Mouse (Mus musculus) c-Kit-positive CD71-positive TER-119-positive erythroid progenitor cells, embryonic 14.5 days (primary cell): Measurements from ENCODE around the gene Tnfrsf1b.

Experiments used
- DNase-seq: peaks from one replicate; pipeline ENCODE4 v3.0.0-alpha.2; 2013; ENCODE audit warnings: low spot score

Gene Tnfrsf1b

DNA sequence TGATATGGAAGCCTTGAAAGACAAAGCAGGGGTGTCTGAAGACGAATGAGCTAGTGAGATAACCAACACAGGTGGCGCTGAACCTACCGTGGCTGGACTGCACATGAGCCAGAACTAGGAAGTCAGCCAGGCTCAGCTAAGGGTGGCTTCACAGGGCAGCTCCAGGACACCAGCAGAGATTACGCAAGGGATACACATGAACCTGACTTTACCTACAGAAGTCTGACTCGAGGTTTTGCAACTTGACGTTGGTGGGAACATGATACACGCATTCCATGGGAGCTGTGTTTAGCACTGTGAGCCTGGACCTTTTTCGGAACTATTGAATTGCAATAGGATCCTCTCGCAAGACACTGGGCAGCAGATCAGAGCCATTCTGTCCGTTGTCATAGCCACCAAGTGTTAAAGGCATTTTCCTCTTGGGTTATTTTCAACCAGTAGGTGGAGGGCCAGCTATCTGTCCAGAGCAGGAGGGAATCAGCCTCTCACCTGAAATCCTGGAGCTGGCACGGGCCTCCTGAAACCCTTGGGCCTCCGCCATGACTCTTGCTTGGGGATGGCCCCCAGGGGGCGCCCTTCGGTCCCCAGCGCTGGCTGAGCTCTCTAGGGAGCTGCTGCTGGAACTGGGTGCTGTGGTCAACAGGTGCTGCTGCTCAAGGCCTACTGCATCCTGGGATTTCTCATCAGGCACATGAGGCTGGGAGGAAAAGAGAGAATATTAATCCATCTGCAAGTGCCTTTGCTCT lies 27.3 kb downstream of the Tnfrsf1b start:
- DNase-seq = no peak

DNA sequence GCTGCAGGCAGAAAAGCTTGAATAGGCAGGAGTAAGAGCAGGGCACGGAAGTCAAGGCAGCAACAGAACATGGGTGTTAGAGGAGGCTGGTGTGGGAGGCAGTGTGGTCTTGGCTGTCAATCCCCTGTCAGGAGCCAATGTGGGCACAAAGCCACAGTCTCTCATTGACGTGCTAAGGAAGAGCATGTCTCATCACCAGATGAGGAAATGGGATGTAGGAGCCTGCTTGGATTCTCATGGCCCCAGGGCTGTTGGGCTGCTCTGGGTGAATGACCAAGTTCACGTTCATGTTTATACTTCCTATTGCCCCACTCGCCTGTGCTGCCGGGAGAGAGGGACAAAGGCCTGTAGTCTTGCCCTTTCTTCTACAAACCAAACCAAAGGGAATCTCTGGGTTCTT lies 28.8 kb downstream of the Tnfrsf1b start:
- DNase-seq = no peak

DNA sequence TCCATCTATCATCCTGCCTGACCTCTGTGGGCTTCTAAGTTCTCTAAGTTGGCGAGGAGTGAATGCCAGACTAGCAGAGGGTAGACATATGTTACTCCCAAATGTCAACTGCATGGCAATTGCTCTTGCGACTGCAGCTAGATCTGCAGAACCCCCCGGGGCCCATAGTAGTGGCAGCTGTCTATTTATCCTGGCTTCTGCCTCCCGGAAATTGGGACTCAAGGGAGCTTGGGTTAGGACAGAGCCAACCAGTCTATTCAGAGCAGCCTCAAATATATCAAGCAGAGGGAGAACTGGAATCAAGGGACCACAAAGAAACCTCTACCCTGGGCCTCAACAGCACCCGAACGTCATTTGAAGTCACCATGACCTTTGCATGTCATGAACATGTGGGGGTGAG lies 29.6 kb downstream of the Tnfrsf1b start:
- DNase-seq = no peak

DNA sequence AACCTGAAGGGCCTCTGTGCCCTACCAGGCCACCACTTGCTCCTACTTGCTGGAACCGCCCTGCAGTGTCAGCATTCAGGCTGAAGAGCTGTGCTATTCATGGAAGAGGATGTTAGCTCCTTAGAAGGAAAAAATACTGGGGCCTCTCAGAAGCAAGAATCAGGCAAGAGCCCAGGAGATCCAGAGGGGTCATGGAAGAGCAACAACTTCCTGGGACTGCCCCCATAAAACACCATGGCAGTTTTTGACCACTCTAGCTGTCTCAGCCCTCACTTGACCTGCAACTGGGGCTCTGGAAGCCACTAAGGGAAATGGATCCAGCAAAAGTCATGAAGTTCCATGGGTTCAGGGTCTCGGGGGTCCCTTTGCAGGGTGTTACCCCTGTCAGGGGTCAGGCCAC lies 31.3 kb downstream of the Tnfrsf1b start:
- DNase-seq = no peak

DNA sequence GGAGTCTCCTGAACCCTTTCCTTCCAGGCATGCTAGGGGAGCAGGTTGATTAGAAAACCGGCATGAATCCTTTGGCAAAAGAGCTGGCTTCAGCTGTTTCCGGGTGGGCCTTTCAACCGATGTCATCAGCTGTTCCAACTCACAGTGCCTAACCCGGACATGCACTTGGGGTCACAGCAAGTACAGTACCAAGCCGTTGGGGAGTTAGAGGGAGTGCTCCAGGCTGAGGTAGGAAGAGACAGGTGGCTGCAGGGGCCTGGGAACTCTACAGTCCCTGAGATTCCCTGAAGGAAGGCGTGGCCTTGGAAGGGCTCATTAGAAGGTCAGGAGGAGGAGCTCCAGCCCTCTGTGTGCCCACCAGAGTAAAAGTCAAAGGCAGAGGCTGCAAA lies 31.9 kb downstream of the Tnfrsf1b start:
- DNase-seq = no peak

DNA sequence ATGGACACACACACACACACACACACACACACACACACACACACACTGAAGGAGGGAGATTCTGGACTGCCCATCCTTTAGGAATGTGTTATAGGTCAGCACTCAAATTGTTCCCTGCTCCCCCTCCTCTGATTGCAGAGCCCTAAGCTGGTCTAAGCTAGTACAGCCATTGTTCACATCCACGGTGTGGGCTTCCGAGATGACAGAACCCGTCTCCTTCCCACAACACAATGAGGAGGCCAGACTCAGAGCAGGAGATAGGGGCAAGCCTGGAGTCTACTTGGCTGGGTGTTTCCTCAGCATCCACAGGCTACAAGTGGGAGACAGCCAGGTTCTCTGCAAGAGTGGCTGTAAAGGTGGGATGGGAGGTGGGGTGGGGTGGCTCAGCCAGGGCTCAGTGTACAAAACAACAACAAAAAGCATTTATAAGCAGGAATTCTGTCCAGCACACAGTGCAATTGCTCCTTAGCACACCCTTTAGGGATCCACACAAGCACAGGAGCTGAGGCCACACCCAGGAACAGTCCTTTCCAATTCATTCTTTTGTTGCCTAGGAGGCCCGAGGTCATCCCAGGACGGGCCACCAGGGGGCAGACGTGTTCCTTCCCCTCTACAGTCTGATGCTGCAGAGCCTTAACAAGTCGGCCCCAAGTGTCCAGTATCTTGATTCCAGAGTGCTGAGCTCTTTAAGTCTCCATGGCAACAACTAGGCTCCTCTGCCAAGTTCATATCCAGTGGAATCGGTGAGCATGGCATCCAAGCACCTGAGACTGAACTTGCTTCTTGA lies 32.5 kb downstream of the Tnfrsf1b start:
- peak; percentile 81 for DNase-seq

DNA sequence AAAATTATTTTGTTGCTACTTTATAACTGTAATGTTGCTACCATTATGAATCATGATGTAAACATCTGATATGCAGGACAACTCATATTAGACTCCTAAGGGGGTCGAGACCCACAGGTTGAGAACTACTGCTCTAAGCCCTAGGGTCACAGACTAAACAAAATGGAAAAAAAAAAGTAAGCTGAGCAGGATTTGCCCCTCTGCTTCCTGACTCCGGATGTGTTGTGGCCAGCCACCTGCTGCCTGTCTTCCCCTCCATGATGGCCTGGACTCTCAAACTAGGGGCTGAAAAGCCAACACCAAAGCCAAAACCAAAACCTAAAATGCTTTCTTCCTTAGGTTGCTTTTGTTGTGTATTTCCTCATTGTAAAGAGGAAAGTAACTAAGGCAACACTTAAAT lies 35.6 kb downstream of the Tnfrsf1b start:
- no peak for DNase-seq

DNA sequence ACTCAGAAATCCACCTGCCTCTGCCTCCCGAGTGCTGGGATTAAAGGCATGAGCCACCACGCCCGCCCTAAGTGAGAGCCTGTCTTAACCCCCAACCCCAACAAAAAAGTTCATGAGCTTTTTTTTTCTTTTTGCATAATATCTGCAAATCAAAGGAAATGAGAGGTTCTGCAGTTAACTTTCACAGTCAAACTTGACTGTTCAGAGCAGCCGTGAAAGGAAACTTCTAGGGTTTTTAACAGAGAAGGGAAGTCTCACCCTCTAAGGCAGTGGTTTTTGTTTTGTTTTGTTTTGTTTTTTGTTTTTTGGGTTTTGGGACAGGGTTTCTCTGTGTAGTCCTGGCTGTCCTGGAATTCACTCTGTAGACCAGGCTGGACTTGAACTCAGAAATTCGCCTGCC lies 36.1 kb downstream of the Tnfrsf1b start:
- DNase-seq = no peak

DNA sequence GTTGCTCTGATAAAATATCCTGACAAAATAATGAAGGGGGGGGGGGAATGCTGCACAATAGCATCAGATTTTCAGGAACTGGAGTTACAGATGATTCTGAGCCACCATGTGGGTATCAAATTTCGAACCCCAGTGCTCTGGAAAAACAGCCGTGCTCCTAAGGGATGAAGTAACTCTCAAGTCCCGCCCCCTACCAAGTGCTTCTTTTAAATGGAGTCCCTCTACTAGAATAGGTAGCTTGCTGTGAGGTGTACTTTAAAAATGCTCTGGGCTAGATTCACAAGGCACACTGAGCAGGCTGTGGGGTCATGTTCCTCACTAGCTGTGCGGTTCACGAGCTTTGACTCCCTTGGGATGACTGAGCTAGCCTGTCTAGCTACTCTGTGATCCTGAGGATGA lies 37.0 kb downstream of the Tnfrsf1b start:
- no peak for DNase-seq

DNA sequence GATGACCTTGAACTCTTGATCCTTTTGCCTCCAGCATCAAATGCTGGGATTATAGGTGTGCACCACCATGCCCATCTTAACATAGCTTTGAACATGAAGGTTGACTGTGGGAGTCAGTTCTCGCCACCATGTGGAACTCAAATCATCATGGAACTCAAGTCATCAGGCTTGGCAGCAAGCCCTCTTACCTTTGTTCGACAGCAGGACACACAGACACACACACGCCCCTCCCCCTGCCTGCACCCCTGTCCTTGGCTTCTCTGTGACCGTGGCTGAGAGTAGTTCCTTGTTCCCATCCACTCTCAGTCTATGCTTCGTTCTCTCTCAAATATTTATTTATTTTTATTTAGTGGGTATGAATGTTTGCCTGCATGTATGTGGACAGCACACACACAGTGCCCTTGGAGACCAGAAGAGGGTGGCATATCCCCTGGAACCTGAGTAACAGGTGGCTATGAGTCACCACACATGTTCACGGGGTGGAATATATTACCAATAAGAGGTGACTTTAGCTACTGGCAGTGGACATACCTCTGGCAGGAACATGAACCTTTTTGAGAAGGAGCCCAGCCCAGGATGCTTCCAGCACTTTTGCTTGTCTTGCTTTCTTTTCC lies 37.5 kb downstream of the Tnfrsf1b start:
- no peak for DNase-seq

DNA sequence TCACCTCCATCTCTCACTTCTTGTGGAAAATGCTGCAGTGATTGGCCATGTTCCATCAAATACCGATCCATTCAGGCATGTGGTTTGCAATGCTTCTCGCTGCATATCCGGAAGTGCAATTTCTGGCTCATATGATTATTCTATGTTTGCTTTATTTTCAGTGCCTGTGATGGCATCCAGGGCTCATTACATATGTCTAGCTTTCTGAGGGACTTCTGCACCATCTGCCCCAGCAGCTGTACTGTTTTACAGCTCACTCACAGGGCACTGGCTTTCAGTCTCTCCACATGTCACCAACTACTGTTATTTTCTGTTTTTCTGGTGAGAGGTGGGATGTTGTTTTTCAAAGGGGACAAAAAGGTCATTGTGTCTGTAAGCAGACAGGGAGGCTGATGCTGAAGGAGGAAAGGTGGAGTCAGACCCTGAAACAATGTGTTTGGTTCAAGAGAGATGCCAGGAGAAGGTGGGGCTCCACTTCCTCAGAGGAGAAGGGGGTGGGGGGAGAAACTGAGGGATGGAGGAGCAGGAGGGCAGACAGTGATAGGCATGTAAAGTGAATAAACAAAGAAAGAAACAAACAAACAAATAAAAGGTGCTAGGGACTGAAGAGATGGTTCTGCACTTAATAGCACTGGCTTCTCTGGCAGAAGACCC lies 38.8 kb downstream of the Tnfrsf1b start:
- no peak for DNase-seq

DNA sequence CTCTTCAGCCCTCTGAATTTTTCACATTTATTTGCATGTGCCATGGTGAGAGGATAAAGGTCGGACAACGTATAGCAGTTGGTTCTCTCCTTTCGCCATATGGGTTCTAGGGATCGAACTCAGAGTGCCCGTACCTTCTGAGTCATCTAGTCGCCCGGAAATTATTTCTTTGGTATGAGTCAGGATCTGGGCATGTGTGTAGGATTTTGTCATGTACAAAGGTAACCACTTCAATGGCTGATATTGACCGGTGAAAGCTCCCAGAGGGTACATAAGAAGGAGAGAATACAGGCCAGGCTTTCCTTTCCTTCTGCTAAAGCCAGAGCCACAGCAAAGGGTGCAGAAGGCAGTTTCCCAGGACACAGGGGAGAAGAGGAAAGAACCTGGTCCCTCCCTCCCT lies 41.9 kb downstream of the Tnfrsf1b start:
- no peak for DNase-seq

DNA sequence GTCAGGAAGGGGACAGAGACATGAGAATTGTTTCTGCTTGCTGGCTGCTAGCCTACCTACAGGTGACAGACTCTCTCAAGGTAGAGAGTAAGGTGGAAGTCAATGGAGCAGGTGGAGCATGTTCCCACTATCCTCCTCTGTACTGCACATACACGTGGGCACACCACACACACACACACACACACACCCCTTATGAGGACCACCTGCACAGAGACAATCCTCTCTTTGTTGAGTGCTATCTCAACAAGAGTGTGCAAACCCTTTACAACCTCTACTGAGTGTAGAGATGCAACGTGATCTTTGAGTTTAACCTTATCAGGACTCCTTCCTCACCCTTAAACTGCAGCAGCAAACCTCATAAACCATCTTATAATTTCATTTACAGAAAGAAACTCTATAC lies 43.4 kb downstream of the Tnfrsf1b start:
- no peak for DNase-seq

DNA sequence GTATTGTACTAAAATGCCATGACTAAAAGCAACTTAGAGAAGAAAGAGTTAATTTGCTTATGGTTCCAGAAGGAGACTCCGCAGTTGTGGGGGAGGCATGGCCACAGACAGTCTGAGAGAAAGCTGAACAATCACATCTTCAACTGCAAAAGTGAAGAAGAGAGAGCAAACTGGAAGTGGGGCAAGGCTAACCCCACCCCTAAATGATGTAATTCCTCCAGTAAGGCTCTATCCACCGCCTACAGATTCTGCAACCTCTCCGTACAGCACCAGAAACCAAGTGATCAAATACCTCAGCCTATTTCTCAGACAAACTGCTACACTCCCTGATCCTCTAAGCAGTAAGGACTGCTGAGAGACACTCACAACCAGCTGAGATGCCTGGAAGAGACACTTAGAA lies 45.2 kb downstream of the Tnfrsf1b start:
- no peak for DNase-seq

DNA sequence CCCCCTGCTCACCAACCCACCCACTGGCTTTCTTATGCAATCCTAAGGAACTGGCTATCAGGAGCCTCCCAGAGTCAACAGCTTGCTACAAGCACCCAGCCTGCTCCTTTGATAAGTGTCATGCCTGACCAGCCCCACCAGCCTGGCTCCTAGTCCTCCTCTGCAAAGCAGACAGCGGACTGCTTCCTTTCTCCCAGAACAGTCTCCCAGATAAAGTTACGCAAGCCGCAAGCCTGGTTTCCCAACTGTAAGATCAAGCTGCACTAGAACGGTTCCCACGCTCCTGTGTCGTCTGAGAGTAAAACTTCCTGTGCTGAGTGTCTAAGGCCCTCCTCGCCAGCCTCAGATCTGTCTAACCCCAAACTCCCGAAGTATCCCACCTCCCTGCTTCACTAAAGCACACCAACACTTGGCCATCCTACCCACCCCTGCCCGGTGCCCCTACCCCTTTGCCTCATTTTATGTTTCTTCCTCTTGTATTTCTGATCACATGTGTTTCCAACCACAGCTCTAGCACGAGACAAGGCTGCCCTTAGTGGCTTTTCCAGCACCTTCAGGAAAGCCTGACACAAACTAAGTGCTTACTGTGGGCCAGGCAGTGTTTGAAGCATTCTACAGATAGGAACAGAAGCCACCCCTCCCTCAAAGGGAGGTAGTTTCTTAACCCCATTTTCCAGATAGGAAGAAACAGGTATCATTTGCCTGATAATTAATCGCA lies 46.5 kb downstream of the Tnfrsf1b start:
- DNase-seq = peak; percentile 71

DNA sequence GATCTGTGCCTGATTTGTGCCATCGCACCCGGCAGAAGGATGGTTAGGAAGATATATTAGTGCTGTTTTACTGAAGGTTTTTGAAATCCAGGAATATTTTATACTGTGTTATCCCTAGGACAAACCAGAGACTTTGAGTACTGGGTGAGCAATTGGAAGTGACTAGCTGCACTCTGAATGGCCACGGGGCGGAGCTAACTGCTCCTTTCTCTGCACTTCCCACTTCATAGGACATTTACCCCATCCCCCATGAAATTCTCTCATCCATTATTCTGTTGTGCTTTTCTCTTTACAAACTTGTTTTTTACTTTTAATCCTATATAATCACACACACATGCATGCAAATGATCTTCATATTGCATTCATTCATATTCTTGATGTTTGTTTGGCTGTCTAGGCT lies 50.1 kb downstream of the Tnfrsf1b start:
- peak; percentile 37 for DNase-seq

DNA sequence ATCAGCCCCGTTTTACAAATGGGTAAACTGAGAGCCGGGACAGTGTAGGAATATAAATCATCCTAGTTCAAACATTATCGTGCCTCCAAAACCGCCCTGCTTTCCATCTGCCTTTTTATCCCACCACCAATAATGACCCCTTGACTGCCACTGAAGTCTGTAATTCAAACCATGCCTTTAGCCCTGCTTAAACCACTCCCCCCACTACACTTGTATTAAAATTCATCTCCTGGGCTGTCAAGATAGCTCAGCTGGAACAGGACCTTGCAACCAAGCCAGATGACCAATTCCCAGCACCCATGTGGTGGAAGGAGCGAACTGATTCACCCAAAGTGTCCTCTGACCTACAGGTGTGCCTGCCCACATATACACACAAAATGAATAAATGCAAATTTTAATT lies 51.5 kb downstream of the Tnfrsf1b start:
- no peak for DNase-seq

DNA sequence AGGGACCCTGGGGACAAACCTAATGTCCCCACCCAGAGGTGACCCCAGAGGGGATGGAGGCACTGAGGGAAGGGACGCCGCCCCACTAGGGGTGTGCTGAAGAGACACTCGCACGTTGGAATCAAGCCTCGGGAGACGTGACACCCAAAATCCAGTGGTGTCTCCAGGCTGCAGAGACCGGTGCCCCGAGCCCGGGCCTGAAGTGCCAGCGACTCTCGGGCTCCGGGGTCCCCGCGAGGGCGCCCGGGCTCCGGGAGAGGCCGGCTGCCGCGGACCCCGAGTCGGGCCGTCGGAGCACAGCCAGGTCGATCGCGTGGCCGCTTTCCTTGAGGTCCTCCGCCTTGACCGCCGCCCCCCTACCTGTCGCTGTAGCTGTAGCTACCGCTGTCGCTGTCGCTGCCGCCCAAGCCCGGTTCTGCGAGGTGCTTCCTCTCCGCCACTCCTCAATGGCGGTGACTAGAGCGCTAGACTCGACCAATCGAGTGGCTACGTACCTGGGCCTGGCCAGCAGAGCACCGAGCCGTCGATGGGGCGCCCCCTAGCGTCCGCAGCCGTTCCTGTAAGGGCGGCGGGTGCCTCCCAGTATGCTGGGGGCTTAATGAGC lies 52.0 kb downstream of the Tnfrsf1b start, which contains the start of gene Vps13d:
Vps13d (minus strand) TSS at position 447 of the 604 bp plus-strand sequence.
- peak; percentile 91 for DNase-seq

DNA sequence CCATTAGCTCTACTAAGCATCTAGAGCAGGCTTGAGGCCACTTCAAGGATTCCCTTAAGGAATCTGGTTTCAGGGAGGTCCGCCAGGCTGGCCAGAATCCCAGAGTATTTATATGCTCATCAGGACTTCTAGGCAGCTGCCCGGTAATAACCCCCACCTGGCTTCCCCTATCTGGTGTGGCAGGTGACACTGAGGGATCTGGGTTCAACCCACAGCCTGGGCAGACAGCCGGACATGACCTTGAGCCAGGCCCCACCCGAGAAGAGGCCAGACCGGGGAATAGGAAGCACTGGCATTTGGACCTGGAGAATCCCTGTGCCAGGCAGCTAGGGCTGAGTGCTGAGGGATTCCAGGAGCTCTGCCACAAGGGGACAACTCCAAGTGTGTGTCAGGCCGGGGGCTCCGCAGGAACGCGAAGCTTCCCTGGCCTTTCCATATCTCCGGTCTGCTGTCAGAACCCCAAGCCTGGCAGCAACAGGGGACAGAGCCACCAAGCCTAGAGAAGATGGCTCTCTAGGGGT lies 52.6 kb downstream of the Tnfrsf1b start:
- peak; percentile 31 for DNase-seq

DNA sequence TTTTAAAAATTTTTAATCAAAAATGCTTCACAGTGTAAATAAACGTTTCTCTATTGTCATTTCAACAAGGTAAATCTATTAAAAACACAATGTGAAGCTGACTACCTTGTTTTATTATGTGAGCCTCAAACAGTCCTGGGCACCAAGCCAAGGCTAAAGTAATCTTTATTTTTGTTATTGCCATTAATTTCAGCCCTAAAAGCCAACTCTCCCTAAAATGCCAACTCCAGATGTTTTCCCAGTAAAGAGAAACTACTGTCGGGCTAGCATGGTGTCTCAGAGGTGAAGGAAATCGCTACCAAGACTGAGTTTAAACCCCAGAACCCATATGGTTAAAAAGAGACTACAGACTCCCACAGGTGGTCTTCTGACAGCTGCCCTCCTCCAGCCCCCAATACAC lies 53.3 kb downstream of the Tnfrsf1b start:
- no peak for DNase-seq

DNA sequence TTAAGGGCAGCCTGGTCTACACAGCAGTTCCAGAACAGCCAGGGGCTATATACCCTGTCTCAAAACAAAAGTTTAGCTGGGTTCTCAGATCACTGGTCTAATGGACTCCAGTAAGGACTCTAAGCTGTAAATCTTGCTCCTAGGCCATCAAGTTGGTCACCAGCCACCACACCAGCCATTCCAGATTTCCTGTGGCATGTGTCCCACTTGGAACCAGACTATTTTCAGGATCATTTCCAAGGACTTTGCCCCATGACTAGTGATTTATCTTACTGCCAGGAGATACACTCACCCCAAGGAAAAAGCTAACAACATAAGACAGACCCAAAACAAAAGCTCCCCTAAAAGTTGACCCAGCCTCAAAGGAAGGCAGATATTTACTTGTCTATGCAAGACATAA lies 54.0 kb downstream of the Tnfrsf1b start:
- DNase-seq = no peak
